Mouse (Mus musculus) retina, adult 2 months (tissue): ENCODE results near the gene Zfp146.
"Not testable (repeated sequence)": the region's sequence is repeated elsewhere in the genome, so short reads cannot be mapped to it uniquely, and the experiment has no call there.

Source experiments
- DNase-seq: peaks from one replicate; pipeline ENCODE4 v3.0.0-alpha.2; 2012; ENCODE audit warnings: low read depth, low spot score

Gene Zfp146

GRCm38 (mm10) chr7:30122188-30122530 lies 47.4 kb downstream of the Zfp146 start:
- no peak for DNase-seq

DNA sequence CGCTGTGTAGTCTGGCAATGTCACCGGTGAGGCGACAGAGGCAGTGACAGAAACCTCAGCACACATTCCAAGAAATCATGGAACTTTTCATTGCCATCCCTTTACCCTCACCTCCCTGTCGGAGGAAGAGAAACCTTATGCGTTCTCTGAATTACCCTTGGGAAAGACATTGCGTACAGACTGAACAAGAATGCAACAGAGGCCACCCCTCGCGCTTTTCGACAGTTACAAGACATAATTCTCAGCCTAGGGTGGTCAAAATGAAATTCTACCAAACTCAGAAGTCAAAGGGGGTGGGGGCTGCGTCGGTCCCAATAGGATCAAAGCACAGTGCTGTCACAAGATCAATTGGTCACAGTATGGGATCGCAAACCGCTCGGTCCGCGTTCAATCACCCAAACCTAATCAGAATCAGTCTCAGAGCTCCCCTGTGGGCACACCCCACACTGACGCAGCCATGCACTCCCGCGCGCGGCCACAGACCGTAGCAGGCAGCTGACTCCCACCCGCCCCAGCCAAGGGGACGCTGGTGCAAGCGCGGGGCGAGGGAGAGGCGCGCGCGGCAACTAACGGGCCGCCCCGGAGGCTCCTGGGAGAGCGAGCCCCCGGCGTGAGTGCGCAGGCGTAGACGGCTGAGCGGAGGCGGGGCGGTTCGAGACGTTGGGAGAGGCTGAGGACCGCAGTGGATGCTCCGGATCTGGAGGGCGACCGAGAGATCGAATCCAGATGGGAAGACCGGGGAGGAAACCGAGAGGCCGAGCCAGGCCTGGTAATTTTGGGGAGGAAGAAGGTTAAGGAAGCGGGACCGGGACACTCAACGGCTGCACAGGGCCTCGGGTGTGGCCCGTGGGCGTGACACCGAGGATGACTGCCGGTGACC lies 48.0 kb downstream of the Zfp146 start, which contains the start of gene Zfp382:
Gene Zfp382, plus strand, starts transcription at position 635 of the 880 bp plus-strand sequence.
- DNase-seq = peak; percentile 80

GRCm38 (mm10) chr7:30117935-30118334 lies 51.6 kb downstream of the Zfp146 start:
- not testable (repeated sequence) for DNase-seq

DNA sequence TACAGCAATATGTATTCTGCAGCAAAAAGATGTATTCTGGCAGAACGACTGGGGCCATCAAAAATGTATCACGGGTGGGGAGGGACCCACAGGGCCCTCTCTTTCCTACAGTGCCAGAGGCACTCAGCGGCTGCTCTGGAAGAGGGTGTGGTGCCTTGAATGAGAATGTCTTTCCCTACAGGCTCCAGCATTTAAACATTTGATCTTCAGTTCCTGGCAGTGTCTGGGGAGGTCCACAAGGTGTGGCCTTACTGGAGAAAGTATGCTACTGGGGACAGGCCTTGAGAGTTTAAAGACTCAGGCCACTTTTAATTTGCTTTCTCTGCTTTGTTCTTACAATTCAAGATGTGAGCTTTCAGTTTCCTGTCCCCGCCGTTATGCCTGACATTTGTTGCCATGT lies 53.5 kb downstream of the Zfp146 start:
- DNase-seq = no peak
